Mouse (Mus musculus) monocyte, adult 2 months (primary cell): ENCODE results near the gene Hnrnpa3.
"Not testable (repeated sequence)": the region's sequence is repeated elsewhere in the genome, so short reads cannot be mapped to it uniquely, and the experiment has no call there.

Experiments
- DNase-seq, 2 experiments: peaks; one replicate each; pipeline ENCODE4 v3.0.0; 2022; ENCODE audit warnings: low spot score in 2 of 2, low read depth in 1 of 2

Hnrnpa3 gene

DNA sequence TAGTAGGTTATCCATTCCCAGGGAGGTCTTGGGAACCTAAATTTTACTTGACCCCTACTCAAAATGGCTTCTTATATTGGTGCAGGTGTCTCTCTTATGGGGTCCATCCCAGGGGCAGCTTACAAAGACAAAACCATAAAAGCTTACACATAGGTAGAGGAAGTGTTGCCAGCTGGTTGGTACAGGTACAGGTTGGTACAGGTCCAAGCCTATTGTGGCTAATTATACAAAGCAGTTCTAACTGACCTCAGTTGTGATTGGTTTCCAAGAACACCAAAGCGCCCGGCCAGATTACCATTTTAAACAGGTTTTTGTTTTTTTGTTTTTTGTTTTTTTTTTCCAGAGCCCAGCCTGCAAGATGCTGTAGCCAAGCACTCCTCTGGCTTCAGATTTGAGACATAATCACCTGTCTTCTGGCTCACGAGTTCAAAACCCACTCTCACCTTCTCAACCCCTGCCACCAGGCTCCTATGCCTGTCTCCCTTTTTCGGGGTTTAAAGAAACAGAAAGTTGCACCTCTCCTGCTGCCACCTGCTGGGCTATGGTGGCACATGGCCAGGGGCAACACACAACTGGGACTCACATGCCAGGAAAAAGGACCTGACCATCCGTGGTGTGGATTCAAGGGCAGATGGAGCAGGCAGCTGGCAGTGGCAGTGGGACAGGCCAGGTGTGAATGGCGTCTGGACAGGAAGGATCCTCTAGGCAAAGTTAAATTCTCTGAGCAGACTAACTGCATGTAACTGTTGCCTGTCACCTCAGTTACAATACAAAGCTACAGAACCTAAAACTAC, 22.6 kb upstream of the Hnrnpa3 start:
- DNase-seq = no peak

DNA sequence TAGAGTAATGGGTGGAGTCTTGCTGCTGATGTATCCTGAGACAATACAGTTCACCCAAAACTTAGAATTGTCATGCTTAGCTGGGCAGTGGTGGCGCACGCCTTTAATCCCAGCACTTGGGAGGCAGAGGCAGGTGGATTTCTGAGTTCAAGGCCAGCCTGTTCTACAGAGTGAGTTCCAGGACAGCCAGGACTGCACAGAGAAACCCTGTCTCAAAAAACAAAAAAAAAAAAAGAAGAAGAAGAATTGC, 22.1 kb upstream of the Hnrnpa3 start:
- DNase-seq = not testable (repeated sequence)

DNA sequence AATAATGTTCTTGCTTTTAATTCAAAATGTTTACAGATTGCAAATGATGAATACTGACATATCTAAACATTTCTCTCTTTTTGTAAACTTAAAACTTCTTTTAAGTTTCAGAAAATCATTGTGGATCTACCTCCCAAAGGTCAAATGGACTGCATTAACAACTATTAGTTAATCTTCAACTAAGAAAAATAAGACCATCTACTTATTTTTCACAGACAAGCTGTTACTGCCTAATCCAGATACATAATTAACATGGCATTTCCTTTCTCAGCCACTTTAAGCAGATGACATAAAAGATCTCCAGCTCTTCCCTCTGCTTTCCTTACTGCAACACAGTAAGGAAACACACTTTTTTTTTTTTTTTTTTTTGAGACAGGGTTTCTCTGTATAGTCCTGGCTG, 21.7 kb upstream of the Hnrnpa3 start:
- no peak for DNase-seq

DNA sequence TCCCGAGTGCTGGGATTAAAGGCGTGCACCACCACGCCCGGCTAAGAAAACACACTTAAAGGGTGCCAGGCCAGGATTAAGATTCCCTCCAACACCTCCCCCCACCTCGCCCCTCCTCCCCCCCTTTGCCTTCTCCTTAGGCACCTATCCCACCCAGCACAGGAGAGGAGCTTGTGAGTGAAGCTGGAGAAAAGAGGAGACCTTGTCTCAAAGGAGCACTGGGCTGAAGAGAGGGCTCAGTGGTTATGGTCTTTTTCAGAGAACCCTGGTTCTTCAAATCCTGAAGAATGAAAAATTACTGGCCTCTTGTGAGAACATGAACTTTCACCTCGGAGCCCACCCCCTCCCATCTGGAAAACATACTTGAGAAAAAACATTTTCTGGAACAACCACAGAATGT, 21.2 kb upstream of the Hnrnpa3 start:
- DNase-seq = not testable (repeated sequence)

DNA sequence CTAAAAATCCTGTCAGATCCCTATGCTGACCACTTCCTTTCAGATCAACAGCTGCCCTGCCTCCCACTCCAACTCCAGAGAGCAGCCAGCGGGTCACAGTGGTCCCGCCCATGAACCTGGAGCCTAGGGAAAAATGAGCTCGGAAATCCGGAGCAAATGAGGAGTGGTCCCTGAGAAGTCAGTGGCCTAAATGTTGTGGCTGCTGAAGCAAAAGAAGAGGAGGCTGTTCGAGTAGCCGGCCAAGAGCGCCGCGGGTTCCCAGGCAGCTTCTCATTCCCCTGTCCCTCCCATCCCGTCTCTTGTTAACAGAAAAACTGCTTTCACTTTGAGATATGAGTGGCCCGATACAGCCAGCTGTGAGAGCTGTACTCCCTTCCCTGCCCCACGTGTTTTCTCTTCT, 19.5 kb upstream of the Hnrnpa3 start:
- DNase-seq = not testable (repeated sequence)

DNA sequence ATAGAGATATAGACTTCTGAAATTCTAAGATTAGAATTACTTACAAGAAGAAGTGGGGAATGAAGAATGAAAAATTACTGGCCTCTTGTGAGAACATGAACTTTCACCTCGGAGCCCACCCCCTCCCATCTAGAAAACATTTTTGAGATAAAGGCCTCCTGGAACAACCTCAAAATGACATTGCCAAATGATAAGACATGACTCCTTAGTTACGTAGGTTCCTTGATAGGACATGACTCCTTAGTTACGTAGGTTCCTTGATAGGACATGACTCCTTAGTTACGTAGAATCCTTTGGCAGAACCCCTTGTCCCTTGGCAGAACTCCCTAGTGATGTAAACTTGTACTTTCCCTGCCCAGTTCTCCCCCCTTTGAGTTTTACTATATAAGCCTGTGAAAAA, 16.7 kb upstream of the Hnrnpa3 start:
- DNase-seq = not testable (repeated sequence)

DNA sequence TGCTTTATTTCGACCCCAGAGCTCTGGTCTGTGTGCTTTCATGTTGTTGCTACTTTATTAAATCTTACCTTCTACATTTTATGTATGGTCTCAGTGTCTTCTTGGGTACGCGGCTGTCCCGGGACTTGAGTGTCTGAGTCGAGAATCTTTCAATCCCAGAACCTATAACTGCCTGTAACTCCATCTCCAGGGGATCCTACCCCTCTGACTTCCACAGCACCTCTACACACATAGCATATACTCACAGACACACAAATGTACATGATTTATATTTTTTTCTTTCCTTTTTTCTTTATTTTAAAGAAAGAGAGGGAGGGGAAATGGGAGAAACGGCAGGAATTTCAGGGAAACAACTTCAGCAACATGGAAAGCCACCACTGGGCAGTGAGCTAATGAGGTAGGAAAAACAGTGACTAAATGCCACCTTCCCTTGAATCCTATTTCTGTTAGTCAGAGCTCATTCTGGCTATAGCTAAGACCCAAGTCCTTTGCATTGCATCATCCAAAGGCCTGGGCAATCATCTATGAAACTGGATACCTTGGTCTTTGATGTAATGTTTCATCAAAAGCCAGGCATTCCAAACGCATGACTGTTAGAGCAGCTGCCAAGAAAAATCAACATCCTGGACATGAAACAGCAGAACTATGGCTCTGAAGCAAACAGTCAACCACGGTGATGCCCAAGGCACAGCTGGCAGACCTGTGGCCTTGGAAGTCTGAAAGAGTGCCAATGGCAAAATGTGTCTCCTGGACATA, 16.1 kb upstream of the Hnrnpa3 start:
- DNase-seq = no peak

DNA sequence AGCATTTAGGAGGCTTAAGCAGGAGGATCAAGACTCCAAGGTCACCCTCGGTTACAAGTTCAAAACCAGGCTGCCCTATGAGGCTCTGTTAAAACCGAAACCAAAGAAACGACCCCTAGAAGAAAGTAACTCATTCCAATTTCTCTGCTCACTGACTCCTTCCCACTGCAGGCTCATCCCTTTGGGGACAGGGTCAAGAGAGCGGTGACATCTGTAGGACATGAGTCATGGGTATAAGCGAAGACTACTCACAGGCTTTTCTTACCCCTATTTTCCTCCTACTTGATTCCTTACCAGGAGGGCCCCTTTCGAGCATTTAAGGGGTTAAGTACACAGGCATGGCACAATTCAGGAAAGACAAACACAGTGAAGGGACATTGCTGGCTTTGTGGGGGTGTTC, 15.1 kb upstream of the Hnrnpa3 start:
- DNase-seq = no peak

DNA sequence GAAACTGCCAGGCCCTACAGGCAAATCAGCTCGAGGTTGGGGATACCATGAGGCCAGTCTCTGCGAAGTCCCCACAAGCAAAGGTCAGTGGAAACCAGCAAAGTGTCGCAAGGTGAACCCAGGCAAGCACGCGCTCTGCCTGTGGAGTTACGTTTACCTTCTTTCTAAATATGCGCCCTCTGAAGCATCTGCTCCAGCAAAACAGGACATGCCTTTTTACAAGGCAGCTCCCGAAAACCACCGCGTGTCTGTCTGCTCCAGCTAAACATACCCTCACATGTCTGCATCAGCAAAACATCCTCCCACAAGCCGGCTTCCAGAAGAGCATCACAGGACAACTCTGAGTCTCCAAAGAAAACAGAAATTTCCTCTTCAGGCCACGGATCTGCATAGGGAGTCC, 13.8 kb upstream of the Hnrnpa3 start:
- no peak for DNase-seq

DNA sequence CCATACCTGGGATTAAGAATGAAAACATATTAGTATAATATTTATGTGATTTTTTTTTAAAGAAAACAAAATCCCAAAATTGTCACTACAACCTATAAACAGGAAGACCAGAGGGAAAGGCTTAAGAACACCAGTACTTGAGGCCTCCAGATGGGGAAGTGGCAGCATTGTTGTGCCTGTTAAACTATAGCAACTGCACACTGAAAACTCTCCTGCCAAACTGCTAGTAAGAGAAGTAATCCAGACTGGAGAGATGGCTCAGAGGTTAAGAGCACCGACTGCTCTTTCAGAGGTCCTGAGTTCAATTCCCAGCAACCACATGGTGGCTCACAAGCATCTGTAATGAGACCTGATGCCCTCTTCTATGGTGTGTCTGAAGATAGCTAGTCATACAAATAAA, 8.6 kb upstream of the Hnrnpa3 start:
- no peak for DNase-seq

DNA sequence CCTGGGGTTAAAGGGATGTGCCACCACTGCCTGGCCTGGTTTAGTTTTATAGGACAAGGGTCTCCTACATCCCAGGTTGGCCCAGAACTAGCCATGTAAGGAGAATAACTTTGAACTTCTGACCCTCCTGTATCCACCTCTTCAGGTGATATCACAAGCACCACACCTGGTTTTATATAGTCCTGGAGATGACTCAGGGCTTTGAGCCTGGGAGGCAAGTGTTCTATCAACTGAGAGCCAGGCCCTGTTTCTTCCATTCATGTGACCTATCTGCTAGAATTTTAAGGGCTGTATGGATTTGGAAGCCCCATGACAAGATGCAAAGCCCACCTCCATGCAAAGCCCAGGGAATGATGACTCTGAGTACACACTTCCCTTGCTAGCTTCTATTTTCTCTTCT, 5.9 kb upstream of the Hnrnpa3 start:
- no peak for DNase-seq

DNA sequence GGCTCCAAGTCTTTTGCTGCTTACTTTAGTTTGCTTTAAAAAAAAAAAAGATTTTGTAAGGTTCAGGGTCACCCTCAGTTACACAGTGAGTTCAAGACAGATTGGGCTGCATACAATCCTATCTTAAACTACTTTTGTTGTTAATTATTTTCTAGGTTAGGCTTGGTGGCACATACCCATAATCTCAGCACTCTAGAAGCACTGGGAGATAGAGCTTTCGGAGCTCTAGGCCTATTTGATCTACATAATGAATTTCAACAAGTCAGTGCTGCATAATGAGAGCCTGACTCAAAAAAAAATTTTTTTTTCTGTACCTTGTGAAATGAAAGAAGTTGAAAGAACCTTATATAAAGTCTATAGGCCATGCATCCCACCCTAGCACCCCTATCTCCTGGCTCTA, 4.4 kb upstream of the Hnrnpa3 start:
- no peak for DNase-seq

DNA sequence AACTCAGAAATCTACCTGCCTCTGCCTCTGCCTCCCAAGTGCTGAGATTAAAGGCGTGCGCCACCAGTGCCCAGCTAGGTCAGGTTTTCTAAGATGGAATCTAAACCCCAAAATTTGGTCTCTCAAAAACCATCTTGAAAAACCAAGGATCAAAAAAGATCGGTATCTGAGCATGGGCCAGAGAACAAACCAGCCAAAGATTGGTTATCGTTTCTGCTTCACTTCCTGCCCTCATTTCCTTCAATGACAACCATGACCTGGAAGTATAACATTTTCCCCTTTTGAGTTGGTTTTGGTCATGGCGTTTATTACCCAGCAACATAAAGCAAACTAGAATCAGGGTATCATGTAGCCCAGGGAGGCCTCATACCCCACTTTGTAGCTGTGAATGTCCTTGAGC, 2.1 kb upstream of the Hnrnpa3 start:
- no peak for DNase-seq

DNA sequence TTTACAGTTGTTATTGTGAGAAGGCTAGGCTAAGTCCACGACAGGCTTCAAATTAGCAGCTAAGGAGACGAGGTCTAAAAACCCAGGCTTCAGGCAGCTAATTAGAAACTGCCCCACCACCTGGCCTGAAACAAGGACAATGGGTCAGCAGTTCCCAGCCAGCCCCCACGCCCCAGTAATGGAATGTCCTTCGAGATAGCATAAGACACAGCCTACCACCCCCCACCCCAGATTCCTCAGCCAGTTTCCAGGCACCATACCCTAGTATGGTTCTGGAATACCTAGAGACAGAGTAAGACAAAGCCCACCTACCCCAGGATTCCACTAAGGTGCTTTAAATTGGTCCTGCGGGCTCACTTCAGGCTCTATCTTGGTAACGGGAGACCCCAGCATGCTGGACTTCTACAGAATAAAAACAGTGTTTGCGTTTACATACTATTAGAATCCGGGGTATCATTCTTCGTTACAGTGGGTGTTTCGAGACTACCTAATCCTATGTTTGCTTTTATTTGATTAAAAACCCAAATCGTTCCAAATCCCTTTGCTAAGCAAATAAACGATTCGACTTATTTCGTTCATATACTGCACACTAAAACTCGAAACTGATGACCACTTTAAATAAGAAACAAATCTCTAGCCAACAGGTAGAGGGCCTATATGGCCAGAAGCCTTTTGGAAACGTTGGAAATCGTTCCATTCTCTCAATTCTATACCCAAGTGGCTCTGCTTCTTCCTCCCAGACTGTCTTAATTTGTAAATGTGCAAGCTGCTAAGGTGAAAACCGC, 962 bp upstream of the Hnrnpa3 start:
- DNase-seq = no peak

DNA sequence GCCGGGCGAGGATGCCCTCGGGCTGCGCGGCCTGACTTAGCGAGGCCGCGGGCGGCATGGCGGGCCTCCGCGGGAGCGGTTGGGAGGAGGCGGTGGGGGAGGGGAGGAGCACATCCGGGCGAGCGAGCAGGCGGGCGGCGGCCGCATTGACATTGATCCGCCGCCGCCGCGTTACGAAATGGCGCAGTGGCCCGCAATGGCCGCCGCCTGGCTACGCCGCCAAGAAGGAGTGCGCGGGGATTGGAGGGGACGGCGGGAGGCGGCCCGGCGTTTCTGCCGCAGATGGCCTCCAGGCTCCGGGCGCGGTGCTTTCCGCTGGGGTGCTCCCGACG, 534 bp downstream of the Hnrnpa3 start:
- DNase-seq = peak; percentile 69 to 87

DNA sequence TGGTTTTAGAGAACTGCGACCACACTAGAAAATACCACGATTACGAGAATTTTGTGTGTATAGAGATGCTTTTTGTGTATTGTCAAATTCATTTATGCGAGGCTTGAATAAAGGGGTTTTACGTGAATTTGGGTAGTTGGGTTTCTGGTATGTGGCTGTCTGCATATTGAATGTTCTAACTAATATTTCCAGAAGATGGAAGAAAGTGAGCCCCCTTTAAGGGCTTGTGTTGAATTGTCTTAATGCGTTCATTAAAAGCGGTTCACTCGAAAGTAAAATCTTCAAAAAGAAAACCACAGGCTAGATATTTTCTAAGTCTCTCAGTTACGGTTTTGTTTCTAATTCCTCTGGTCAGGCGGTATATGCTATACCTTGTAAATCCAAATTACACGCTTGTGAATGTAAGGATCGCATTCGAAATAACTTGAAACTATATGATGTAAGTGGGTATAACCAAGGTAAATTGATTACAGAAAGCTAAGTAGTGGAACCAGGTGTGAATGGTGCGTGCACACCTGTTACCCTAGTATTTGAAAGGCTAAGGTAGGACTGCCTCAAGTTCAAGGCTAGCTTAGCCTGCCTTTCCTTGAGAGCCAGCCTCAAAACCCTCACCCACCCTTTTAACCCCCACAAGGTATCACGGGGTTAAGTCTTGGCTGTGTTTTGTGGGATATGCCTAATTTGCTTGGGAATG, 1.3 kb downstream of the Hnrnpa3 start:
- DNase-seq = no peak

DNA sequence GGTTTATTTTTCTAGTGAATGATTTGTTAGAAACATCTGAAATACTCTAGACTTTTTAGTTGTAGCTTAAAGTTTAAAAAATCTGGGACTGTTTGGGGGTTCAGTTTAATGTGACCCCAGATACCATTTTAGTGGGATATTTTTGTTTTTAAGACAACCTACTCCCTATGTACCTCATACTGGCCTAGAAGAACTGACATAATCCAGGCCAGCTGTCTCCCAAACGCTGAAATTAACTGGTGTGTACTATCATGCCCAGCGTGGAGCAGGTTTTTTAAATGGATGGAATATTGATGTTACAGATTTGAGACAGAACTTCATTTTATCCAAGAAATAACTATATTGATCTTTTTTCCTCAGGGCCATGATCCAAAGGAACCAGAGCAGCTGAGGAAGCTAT, 2.0 kb downstream of the Hnrnpa3 start:
- DNase-seq = no peak

DNA sequence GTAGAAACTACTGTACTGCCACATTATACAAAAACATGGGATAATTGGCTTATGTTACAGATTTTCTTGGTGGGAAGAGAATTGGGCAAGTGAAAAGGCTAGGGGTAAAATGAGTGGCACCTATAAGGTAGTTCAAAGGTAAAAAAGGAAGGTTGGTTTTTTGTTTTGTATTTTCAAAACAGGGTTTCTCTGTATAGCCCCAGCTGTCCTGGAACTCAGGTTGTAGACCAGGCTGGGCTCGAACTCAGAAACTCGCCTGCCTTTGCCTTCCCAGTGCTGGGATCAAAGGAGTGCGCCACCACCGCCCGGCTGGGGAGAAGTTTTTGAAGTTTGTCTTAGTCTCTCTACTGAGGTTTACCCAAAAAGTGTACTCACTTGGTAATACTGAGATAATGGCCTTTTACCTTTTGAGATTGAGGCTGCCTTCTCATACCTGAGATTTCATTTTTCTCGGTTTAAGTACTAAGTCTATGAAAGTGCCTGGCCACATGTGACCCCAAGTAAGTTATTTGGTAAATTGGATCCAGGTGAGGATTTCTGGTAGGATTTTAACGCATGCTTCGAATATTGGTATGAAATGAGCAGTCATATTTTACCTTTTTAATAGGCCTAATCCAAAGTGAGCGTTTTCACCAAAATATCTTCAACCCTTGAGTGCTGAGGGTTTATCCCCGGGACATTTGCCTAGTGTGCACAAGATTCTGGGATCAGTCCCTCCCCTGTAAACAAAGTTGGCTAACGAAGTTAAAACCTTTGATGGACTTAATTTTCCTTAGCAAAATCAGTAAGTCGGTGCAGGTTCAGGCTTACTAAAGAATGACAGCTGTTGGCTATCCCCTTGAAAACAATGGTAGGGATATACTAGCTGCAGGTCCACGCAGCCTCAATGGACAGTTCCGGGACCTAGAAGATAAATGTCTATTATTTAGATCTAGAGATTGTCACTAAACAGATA, 10.7 kb downstream of the Hnrnpa3 start:
- no peak for DNase-seq

DNA sequence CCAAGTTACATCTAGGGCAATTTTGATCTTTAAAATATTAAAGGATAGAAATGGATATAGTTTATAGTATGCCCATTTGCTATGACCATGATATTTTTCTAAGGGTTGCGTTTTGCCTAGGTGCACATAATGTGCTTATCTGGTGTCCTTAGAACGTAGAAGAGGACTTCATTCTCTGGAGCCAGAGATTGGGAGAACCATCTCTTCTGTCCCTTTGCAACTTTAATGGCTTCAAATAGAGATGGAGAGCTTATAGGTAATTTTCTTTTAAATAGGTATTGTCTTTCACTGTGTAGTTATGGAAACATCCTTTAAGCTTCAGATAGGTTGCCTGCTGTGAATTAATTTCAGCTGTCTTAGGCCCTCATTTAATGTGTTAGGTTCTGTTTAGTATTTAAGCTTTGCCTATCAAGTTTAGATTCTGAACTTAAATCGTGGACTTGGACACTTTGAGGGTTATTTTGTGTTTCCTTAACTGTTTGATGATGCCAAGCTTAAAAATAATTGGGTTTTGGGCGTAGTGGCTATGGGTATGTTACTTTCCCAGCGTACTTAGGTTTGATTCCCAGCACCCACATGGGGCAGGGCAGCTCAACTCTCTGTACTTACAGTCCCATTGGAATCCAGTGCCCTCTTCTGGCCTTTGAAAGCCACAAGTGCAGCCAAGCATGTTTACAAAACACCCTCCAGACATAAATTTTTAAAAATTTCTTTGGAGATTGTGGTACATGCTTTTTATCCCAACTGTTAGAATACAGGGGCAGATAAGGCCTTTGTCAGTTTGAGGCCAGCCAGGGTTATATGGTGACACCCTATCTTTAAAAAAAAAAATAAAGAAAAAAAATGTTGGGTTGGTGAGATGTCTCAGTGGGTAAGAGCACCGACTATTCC, 11.6 kb downstream of the Hnrnpa3 start:
- DNase-seq = no peak

DNA sequence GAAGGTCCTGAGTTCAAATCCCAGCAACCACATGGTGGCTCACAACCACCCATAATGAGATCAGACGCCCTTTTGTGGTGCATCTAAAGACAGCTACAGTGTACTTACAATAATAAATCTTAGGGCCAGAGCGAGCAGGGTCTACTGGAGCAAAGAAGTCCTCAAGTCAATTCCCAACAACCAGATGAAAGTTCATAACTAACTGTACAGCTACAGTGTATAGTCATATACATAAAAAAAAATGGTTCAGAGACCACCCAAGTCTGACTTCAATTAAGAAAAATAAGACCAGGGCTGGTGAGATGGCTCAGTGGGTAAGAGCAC, 12.2 kb downstream of the Hnrnpa3 start:
- DNase-seq = no peak
